Mouse (Mus musculus) small intestine, adult 2 months (tissue): ENCODE data around the gene Cyth3.

ENCODE experiments used
- CTCF ChIP-seq: fragments of 200-500 bp; IDR thresholded peaks from 2 replicates; pipeline ENCODE4 v1.5.1; 2012; ENCODE audit warnings: low read depth, mild to moderate bottlenecking, control low read depth, inconsistent platforms, low read length, moderate library complexity, mixed read lengths; ENCODE audit not compliant: insufficient replicate concordance, insufficient read length; ENCODE audit errors: extremely low read depth
- POLR2A ChIP-seq: fragments of 200-500 bp; IDR thresholded peaks from 2 replicates; pipeline ENCODE4 v1.6.1; 2012; ENCODE audit warnings: low read depth, mild to moderate bottlenecking, control low read depth, inconsistent platforms, low read length, moderate library complexity

- TF ChIP-seq CTCF: 0 out of 2 replicates have a peak, but pooled peaks have one; percentile 1
- no peak for TF ChIP-seq POLR2A
These were observed 5.7 kb downstream of the Cyth3 start for GRCm38 (mm10) chr5:143627926-143628325.
